Mouse (Mus musculus) gastrocnemius, postnatal 36 days (tissue): ENCODE data around the gene Tmem117. TPM values are rescaled to one million over a fixed set of nuclear protein-coding genes. Genes with fewer than 3 reads are reported as not detected.

Experiments
- DNase-seq, 2 experiments: peaks; one replicate each; pipeline ENCODE4 v3.0.0; 2022
- intact Hi-C: fragments of 180-260 bp; cut with DNase I; formaldehyde crosslinking; loops from one replicate; pipeline ENCODE4 v1.15.1; 2025
- total RNA-seq, 2 experiments: library from RNA; stranded (reverse); gene quantifications; 2 replicates each; pipeline ENCODE4 v1.2.3; 2021

Tmem117 gene
- total RNA-seq, 2 experiments from 2014 or later = 21.2 to 21.3 TPM

DNA sequence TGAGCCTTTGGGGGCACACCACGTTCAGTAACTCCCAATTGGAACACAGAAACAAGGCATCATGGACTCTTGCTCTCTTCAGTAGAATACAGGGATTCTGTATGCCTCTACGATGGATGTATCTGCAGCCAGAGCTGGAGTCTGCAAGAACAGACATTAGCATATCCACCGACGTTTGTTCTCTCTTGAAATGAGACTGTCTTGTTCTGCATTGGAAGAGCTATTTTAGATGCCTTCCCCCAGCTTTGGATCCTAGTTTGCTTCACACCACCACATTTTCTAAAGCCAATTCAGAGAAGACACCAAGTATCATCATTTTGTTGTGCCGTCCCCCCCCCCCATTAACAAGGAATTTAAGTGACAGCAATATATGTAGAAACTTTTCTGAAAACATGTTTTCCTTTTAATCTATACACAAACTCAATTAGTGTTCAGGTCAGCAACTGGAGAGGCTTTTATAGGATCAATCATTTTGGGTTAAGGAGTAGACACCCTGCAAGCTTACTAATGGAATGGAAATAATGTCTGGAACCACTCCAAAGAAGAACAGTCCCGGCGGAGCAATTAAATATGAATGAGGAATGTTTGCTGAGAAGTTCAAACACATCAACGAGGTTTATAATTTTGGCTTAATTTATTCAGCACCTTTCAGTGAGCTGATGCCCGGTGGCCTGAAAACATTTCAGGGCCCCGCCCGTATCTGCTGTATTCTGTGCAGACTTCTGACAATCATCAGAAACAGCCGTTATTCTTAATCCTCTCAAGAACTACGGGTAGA lies 339.6 kb downstream of the Tmem117 start:
- no peak for DNase-seq
- intact Hi-C loops = no loop called here

DNA sequence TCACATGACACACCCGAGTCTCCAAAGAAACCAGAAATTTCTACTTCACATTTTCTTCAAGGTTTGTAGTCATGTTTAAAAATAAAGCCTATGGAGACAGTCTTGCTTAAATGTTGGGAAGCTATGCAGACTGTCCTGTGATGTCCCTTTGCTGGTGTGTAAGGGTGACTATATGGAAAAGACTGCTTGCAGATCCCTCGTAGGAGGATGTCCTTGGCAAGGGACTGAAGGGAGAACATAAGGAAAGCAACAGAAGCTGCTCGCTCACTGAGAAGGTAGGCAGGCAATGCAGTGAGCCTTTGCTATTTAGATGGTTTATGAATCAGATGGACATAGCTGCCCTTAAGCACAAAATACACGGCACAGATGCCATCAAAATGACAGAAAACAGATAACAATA lies 352.8 kb downstream of the Tmem117 start:
- no peak for DNase-seq
- intact Hi-C loops = no loop called here

DNA sequence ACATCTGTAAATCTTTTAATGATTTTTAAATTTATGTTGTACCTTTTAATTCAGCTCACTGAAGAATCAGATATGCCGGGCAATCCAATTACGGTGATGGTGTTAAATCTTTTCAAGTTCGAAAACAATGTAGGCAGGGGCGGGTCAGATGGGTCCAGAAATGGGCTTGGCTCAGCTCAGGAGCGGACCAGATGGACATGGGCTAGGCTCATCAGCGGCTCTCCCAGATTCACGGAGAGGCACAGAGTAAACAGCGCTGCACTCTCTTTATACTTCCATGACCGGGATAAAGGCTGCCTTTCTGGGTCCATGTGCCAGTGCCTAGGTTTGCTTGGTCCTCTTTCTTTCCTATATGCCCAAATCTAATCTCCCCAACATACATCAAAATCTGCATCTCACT lies 366.3 kb downstream of the Tmem117 start:
- DNase-seq = no peak
- intact Hi-C loops = no loop called here

DNA sequence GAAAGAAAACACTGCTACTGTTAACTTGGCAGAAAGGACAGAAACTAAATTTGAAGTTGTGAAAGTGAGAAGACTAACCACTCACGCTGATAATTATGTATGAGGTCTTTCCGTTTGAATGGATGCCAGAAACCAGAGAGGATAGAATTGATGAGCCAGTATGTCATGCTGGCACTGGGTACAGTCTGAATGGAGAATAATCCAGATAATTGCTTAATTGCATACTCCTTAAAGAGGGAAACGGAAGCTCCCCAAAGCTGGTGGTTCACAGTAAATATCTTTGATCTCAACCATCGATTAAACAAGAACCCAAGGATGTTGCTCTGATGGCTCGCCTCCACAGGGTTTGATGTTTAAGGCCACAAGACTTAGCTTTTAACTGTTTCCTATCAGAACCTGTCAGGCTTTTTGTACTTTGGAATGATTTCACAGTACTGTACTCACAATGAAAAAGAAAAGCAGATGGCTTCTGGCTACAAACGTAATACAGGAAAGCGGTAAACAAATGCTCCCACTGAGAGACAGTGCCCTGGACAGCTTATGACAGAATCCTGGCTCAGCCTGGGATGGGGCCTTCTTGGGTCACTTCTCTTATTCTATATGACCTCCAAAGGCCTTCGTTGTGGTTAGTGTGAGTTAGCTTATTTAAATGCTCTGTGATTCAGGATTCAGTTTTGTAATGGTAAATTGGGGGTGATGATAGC lies 376.2 kb downstream of the Tmem117 start:
- intact Hi-C loops = no loop called here

DNA sequence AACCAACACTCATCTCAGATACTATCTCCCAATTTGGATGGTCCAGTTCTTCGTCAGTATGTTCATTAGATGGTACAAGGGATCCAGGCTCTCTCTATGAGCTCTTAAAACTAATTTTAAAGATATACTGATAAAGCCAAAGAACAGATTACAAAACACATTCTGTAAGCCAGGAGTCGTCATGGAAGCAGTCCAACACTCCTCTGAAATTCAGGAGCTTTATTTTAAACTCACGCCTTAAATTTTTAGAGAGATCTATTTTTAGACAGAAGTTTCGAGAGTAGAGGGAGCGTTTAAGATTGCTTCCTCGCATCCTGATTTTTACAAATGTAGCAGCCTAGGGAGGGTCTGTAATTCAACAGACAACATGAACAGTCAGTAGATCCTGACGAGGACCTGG lies 393.2 kb downstream of the Tmem117 start:
- intact Hi-C loops = no loop called here
- DNase-seq = no peak

More for the DNA sequence above, 376.2 kb downstream of the Tmem117 start:
- no peak for DNase-seq

DNA sequence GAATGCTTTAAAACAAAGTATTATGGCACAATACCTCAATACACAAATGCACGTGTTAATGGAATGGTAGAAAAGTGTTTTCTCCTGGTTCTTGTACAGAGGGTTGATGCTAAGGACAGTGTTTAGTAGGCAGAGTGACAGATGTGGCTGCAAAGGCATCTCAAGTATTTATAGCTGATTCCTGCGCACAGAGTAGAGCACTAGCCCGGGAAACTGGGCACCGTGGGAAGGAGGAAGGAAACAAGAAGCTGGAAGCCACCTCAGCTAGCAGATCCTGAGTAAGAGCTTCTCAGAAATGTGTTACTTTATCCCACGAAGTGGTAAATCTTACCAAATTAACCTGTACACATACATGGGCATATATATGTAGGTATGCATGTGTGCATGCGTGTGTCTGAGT lies 395.4 kb downstream of the Tmem117 start:
- no peak for DNase-seq
- intact Hi-C loops = no loop called here

DNA sequence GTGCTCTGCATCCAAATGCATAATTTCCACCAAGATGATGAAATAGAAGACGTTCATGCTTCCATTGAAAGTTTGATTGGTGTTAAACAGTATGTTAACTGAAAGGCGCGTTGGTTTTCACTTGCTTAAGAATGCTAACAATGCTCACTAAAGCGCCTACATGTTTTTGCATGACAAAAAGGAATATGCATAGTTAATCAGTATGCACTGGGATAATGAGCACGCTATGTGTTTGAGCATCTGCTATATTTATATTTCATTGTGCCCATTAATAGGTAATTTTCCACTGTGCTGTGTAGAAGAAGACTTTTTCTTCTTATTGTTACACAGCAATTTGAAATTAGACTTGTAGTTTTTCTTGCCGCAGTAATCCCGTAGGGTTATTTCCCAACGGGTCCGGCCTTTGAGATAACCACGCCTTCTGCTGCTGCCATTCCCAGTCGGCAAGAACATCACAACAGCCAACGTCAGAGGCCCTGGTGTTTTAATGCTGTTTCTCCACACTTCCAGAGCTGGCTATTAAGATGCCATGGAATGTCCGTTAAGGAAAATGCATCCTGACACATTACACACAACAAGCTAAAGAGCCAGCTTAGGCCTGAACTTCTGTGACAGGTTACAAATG lies 399.9 kb downstream of the Tmem117 start:
- no peak for DNase-seq
- intact Hi-C loops = no loop called here

DNA sequence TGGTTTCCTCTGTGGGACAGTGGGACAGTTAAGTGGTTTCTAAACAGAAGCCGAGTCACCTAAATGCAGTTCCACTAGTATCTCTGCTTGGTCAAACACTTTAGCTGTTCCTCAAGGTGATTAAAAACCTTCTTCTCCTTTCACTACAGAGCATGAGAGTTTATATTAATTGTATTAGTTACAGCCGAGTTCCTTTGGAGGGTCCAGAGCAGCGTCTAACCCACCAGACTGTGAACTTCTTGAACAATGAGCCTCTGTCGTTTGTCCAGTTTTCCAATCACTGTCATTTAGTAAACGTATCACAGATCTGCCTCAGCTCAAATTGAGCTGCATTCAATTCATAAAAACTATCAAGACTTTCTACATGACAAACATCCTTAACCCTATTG lies 400.4 kb downstream of the Tmem117 start:
- DNase-seq = no peak
- intact Hi-C loops = no loop called here

DNA sequence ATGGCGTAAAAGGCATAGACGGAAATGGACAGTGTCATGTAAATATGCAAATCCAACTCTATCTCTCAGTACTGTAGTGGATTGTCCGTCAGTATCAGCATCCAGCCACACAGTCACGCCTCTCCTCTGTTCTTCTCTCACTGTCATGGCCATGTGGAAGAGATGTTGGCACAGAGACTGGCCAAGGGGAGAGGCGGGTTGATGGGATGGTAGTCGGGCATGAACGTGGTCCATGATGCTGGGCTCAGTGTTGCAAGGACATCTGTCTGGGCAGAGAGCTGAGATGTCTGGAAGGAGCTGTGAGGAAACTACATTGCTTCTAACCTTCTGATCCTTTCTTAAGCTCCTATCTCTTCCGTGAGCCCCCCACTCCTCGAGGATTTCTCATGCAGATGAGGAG lies 413.4 kb downstream of the Tmem117 start:
- intact Hi-C loops = no loop called here
- DNase-seq = no peak

DNA sequence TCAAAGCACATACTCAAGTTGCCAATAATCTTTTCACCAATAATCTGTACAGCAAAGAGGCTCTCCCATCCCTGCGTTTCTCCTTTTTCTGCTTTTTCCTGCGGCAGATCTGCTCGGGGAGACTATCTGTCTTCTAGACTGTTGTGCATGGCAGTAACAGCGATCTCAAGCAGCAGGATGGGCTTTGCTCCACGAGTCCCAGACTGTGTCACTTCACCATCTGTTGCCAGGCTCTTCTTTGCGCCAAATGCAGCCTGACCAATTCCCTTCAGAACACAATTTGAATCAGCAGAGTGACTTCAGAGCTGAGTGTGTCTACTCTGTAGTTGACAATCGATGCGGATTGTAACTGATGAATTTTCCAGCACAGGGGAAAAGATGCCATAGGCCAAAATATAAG lies 415.0 kb downstream of the Tmem117 start:
- DNase-seq = no peak
- intact Hi-C loops = no loop called here

DNA sequence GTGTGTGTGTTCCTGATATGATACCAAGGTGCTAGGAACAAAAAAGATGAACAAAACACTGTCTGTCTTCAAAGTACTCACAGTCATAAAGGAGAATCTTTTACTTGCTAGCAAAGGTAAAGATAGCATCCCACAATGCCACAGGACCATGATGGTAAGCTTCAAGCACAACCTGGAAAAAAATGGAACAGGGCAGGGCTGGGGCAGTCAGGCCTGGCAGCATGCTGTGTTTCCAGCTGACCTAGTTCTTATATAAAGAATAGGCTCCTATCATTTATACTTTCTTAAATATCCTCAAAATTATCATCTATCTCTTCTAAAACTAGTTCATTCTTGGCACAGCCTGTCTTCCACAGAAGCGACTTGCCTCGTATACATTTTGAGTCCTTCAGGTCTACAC lies 418.5 kb downstream of the Tmem117 start:
- DNase-seq = no peak
- intact Hi-C loops = no loop called here

DNA sequence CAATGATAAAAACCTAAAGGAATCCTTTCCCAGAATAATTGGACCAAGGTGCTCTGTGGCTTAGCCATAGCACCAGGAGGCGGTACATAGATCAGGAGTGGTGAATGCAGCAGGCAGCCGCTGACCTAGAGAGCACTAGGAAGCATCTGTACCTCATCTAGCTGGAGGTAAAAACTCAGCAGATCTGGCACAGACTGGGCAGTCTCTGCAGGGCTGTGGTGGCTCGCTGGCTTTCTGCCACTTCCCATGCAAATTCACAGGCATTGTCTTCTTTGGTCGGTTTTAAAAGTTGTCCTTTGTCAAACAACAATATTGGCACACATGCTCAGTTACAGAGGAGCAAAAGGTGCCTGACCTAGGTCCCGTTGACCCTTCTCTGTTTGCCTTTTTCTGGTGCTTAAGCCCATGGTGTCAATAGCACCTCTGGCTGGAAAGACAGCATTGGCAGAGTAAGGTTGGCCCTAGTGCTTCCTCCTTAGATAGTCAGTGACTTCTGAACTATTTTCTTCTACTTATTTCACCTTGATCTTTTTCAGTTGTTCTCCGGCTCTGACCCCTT lies 420.2 kb downstream of the Tmem117 start:
- no peak for DNase-seq
- intact Hi-C loops = no loop called here

DNA sequence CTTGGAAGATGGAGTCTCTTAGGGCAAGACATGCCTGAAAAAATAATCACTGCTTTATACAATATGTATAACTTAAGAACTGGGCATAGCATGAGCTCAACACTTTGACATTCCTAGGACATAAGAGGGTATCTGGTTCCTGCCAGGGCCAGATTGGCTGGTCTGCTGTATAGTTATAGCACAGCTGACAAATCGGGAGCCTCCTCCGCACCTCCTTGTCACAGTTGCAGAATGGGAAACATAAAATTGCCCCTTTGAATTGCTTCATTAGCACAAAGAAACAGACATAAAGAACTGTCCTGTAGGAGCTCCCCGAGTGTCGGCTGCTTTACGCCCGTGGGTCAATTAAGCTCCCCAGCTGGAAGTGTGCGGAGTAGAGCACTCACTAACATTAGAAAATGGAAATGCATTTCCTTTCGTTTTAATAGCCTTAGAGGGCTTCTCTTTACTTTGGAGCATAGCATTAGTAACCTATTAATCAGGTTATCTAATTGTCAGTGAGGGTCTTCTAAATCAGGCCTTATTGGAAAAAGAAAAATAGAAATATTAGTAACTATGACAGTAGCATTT lies 426.1 kb downstream of the Tmem117 start:
- intact Hi-C loops = no loop called here
- no peak for DNase-seq

DNA sequence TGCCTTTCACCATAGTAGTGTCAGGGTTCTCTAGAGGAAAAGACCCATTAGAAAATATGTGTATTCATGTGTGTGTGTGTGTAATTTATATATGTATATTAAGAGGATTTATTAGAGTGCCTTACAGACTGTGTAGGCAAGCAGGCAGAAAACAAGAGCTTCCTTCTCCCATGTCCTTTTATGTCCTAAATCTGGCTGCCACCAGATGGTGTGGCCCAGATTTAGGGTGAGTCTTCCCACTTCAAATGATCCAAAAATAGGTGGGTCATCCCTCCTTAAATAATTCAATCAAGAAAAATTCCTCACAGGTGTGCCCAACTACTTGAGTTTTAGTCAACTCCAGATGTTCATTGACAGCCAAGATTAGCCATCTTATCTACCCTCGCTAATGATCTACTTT lies 439.0 kb downstream of the Tmem117 start:
- intact Hi-C loops = no loop called here
- DNase-seq = no peak

DNA sequence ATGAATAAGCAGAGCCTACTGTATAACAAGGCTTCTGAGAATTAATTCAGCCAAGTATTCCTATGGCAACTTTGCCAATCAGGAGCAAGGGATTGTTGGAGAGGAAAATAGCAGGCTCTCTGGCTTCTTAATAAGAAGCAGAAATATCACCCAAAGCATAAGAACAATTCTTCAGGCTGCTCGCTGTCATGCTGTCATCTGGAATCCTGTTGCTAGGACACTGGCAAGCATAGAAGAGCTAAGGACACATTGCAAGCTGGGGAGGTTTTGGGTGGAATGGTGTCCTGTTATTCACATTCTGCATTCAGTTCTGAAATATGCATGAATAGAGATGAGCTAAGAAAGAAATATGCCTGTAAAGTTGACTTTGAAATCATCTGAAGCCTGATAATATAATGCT lies 439.8 kb downstream of the Tmem117 start:
- DNase-seq = no peak
- intact Hi-C loops = no loop called here

DNA sequence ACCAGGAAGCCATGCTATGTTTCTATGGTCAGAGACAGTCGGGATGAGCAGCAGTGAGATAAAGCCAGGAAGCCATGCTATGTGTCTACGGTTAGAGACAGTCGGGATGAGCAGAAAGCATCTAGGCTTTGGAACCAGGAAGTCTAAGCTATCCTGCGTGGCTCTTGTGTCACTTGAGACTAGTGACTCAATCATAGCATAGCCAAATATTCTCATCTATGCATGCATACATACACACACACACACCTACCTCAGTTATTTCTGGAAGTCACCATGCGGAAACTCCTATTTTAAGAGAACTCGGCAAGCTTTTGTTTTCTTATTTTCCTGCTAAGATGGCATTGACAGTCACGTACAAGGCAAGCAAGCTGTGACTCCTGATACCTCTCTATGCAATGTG lies 441.8 kb downstream of the Tmem117 start:
- intact Hi-C loops = no loop called here
- no peak for DNase-seq

DNA sequence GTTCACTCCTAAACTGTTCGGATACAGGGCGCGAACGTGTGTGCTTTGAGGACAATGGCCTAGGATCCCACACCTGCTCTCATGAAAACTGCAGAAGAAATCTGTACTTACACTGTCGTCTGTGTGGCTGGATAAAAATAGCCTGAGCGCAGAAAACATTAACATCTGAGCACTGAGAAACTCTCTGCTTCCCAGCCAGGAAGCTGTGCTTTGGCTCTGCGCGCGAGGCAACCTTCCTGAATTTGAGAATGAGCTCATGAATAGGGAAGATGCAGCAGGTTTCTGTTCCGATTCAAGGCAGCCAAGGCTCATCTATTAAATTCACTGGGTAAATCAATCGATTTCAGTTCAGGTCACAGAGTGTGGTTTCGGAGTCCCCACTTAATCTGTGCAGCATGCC lies 446.3 kb downstream of the Tmem117 start:
- intact Hi-C loops = no loop called here
- DNase-seq = no peak

DNA sequence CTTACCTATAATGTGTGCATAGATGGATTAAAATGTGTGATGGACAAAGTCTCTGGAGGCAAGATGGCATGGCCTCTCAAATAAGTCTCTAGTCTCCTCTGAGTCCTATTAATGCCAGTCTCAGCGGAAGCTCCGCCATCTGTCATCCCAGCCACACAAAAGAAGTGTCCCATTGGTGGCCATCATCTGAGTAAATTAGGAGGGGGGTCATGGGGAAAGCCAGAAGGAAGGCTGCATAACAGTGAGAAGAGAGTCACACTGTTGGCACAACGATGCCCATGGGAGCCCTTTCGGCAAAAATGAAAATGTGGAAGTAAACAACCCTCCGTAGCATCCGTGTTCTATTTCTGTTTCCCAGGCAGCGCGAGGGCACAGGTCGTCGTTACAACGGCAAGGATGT lies 452.6 kb downstream of the Tmem117 start:
- no peak for DNase-seq
- intact Hi-C loops = no loop called here

DNA sequence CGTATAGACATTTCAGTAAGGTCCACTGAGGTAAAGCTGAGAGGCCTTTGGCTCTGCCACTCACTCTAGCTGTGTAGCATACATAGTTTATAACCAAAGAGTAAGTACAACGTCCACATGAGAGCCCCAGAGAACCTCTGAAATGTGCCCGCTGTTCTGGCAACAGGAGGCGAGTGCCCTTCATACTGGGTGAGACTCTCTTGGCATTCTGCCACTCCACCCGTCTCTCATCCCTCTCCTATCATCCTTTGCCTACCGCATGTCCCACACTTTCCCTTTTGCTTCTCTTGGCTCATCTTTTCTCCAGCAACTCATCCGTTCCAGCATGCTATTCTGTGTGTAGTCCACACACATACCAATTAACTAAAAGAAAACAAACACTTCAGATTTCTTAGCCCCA lies 456.9 kb downstream of the Tmem117 start:
- intact Hi-C loops = no loop called here
- no peak for DNase-seq

DNA sequence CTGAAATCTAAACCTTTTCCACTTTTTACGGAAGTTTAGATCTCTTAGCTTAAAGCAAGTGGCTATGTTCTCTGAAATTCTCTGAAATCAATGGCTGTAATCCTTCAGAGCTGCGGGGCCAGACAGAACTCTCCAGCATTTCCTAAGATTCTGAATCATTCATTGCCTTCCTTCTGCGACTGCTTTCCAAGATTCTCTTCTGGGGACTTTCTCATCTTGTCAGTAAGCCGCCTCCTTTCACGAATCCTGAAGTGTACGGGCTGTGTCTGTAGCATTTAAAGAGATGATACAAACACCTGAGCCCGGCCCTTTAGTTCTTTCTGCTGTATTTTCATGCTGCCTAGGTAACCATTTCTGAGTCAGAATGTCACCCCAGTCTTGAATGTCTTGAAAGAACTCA lies 471.1 kb downstream of the Tmem117 start:
- intact Hi-C loops = no loop called here
- no peak for DNase-seq

DNA sequence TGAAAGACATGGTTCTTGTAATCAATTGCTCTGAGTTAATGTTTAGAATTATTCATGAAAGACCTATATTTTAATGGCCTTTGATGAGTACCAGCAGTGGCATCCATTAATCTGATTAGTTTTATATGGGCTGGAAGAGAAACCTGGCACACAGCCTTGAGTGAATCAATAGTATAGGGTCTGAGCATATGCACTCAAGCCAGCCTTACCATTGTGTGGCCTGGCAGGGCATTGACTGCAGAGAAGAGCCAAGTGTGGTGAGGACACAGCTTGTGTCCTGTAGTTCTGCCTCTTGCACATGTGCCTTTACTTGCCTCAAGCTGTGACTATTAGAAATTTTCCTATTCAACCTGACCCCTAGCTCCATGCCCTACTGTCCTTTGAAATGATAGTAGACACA lies 472.5 kb downstream of the Tmem117 start:
- intact Hi-C loops = no loop called here
- no peak for DNase-seq
